Mouse (Mus musculus): ENCODE data around the gene C130032M10Rik. TPM values are rescaled to one million over a fixed set of nuclear protein-coding genes. Genes with fewer than 3 reads are reported as not detected.
A peak's percentile ranks its signal among the peaks of the same experiment; 100 is the strongest.

Gene C130032M10Rik
- polyA plus RNA-seq, 1 experiment from 2014 or later: not detected

DNA sequence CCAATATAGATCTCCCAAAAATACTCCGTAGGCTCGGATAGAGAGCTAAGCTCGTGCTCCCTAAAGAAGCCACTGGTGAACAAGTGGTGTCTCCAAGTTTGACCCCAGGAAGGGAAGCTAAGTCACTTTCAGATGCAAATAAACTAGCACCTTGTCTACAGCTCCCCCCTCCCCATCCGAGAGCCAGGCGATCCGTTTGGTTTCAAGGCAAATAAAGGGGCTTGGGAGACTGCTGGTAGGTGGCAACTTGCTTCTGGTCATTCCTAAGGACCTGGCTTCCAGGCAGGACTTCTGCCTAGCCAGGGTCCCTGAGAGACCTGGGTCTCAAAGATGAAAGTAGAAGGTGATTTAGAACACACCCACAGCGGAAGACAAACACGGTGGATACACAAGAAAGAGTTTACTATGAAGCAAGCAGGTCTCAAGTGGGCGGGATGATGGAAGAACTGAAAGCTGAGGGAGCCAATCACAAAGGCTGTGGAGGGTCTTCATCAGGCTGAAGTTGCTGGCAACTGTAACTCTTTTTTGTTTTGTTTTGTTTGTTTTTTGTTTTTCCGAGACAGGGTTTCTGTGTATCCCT lies 40.9 kb downstream of the C130032M10Rik start:
- H3K9ac ChIP-seq (ENCODE audit: low read length): no peak overlapping the region
- DNase-seq (ENCODE audit: low spot score) (no peak), ATAC-seq (ENCODE audit: low FRiP score, low TSS enrichment) (no peak)
- H3K4me2 ChIP-seq (replicated peaks; ENCODE audit: low read depth): peak overlapping the region; percentile 14; the same call in 1 of the 2 replicates
- H3K27me3 ChIP-seq (ENCODE audit: control insufficient read depth, insufficient read depth, low read length): no peaks in the 10 kb centered on the region; the same call in 1 of the 2 replicates
- TF ChIP-seq EP300 (optimal IDR thresholded peaks at IDR 0.05): no peak
- H3K4me1 ChIP-seq (replicated peaks; ENCODE audit: control insufficient read depth, insufficient read depth): no peaks in the 10 kb centered on the region
- no peaks in the 10 kb centered on the region for H3K36me3 ChIP-seq (ENCODE audit: control insufficient read depth, insufficient read depth, low read length)
- 49% methylated on average over 10 of the region's 10 CpGs for WGBS
- no peak overlapping the region for H3K27ac ChIP-seq (replicated peaks)
- no peak overlapping the region for H3K4me3 ChIP-seq (ENCODE audit: low read depth, low read length)
- no peaks in the 10 kb centered on the region for H3K9me3 ChIP-seq (ENCODE audit: control insufficient read depth, low read length)

DNA sequence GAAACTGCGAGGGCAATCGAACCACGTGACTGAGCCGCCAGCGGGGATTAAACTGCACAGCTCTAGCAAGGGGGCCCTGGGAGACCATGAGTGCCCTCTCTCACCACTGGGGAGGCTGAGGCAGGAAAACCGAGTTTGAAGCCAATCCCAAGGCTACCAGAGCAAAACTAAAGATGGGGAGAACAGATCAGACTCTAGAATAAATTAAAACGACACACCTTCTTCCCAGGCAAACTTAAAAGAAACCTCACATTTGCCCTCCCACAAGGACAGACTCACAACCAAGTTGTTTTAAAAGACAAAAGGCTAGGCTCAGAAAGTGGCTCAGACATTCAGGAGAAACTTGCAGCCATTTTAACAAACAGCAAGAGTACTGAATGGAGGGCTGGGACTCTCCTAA lies 41.6 kb downstream of the C130032M10Rik start:
- ATAC-seq (ENCODE audit: low FRiP score, low TSS enrichment) (no peak), DNase-seq (ENCODE audit: low spot score) (no peak)
- no peaks in the 10 kb centered on the region for H3K36me3 ChIP-seq (ENCODE audit: control insufficient read depth, insufficient read depth, low read length)
- H3K9ac ChIP-seq (ENCODE audit: low read length): no peak overlapping the region
- TF ChIP-seq EP300 (optimal IDR thresholded peaks at IDR 0.05) (no peak), CTCF (IDR thresholded peaks at IDR 0.05; ENCODE audit: low read depth) (no peak)
- WGBS: 34% methylated on average over 7 of the region's 7 CpGs
- peak overlapping the region; percentile 8; the same call in 1 of the 2 replicates for H3K4me2 ChIP-seq (replicated peaks; ENCODE audit: low read depth)
- H3K4me1 ChIP-seq (replicated peaks; ENCODE audit: control insufficient read depth, insufficient read depth): no peaks in the 10 kb centered on the region
- no peaks in the 10 kb centered on the region for H3K9me3 ChIP-seq (ENCODE audit: control insufficient read depth, low read length)
- H3K27ac ChIP-seq (replicated peaks): 0 out of 2 replicates have a peak overlapping the region, but pooled peaks have one; percentile 4
- H3K4me3 ChIP-seq (ENCODE audit: low read depth, low read length): no peak overlapping the region
- H3K27me3 ChIP-seq (ENCODE audit: control insufficient read depth, insufficient read depth, low read length): peaks cover 3% of the 10 kb centered on the region; the same call in 1 of the 2 replicates

DNA sequence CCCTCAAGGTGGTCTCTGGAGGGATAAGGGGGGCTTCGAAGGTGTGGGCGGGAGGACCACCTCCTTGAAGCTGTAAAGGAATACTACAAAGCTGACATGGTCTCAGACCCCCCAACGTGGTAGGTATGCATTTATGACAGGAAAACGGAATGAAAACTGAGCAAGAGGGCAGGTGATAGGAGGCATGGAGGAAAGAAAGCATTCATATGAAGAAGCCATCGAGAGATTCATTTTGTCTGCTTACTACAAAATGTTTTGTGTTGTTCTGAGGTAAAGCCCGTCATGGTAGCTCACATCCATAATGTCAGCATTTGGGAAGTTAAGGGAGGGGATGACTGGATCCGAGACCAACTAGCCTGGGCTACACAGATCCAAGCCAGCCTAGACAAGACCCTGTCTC lies 44.6 kb downstream of the C130032M10Rik start:
- no peaks in the 10 kb centered on the region for H3K4me1 ChIP-seq (replicated peaks; ENCODE audit: control insufficient read depth, insufficient read depth)
- no peaks in the 10 kb centered on the region for H3K36me3 ChIP-seq (ENCODE audit: control insufficient read depth, insufficient read depth, low read length)
- H3K27me3 ChIP-seq (ENCODE audit: control insufficient read depth, insufficient read depth, low read length): peaks cover 18% of the 10 kb centered on the region
- no peak overlapping the region for H3K27ac ChIP-seq (replicated peaks)
- WGBS: 26% methylated on average over 7 of the region's 7 CpGs
- H3K4me2 ChIP-seq (replicated peaks; ENCODE audit: low read depth): peak overlapping the region; percentile 27
- DNase-seq (ENCODE audit: low spot score) (no peak), ATAC-seq (ENCODE audit: low FRiP score, low TSS enrichment) (no peak)
- H3K9me3 ChIP-seq (ENCODE audit: control insufficient read depth, low read length): no peaks in the 10 kb centered on the region
- no peak overlapping the region for H3K9ac ChIP-seq (ENCODE audit: low read length)
- peak overlapping the region; percentile 2; the same call in 1 of the 2 replicates for H3K4me3 ChIP-seq (ENCODE audit: low read depth, low read length)
- TF ChIP-seq EP300 (optimal IDR thresholded peaks at IDR 0.05): no peak
- no peak for TF ChIP-seq CTCF (IDR thresholded peaks at IDR 0.05; ENCODE audit: low read depth)

DNA sequence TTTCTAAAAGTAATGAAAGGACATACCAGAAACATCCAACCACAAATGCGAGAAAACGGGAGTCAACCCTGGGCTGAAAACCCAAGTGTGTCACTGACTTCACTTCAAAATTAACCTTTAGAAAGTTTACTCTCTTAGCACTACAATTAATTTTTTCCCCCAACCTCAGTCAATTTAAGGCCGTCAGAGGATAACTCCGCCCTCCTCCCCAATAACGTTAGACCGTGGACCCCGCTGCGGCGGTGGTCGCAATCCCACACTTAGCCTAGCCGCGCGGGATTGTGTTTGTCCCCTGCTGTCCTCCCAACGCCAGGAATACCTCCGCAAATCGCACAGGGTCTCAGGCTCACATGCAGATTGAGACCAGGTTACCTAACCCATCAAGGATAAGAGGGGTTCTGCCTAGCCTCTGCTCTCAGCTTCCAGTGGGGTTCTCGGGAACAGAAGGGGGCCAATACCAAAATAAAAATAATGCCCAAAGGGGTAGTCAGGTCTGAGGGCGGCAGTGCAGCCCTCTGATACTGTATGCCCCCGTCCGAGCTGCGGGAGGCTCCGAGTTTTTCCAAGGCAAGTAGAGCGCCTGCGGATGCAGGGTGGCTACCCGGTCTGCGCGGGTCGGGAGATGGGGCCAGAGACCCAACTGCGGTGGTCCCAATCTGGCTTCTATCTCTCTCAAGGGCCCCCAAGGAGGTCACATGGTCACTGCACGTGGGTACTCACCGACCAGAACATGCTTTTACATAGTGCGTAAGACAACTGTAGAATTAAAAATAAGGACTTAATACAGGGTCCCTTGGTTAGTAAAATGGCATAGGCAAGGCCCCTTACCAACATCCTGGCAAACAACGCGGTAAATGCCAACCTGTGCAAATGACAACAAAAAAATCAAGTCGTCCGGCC lies 45.5 kb downstream of the C130032M10Rik start:
- TF ChIP-seq CTCF (IDR thresholded peaks at IDR 0.05; ENCODE audit: low read depth) (no peak), EP300 (optimal IDR thresholded peaks at IDR 0.05) (no peak)
- DNase-seq (ENCODE audit: low spot score) (no peak), ATAC-seq (ENCODE audit: low FRiP score, low TSS enrichment) (no peak)
- peak overlapping the region; percentile 76 for H3K4me2 ChIP-seq (replicated peaks; ENCODE audit: low read depth)
- H3K9ac ChIP-seq (ENCODE audit: low read length): no peak overlapping the region
- no peaks in the 10 kb centered on the region for H3K36me3 ChIP-seq (ENCODE audit: control insufficient read depth, insufficient read depth, low read length)
- no peaks in the 10 kb centered on the region for H3K4me1 ChIP-seq (replicated peaks; ENCODE audit: control insufficient read depth, insufficient read depth)
- H3K27me3 ChIP-seq (ENCODE audit: control insufficient read depth, insufficient read depth, low read length): peaks cover 18% of the 10 kb centered on the region
- H3K9me3 ChIP-seq (ENCODE audit: control insufficient read depth, low read length): no peaks in the 10 kb centered on the region
- peak overlapping the region; percentile 53 for H3K4me3 ChIP-seq (ENCODE audit: low read depth, low read length)
- no peak overlapping the region for H3K27ac ChIP-seq (replicated peaks)
- 7% methylated on average over 36 of the region's 36 CpGs for WGBS

DNA sequence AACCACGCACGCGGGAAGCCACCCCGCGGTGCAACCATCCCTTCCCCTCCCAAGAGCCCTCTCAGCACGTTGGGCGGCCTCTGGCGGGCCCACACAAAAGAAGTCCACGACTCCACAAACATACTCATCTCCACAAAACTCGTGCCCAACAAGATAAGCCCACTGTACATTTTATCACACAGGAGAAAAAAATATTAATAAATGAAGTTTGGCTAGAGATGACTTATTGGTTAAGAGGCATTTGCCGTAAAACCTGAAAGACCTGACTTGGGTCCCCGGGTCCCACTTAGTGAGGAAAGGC lies 46.1 kb downstream of the C130032M10Rik start:
- Histone ChIP-seq H3K4me2 (replicated peaks; ENCODE audit: low read depth) (peak overlapping the region; percentile 76), H3K4me3 (ENCODE audit: low read depth, low read length) (peak overlapping the region; percentile 53), H3K9ac (ENCODE audit: low read length) (no peak overlapping the region), H3K4me1 (replicated peaks; ENCODE audit: control insufficient read depth, insufficient read depth) (no peaks in the 10 kb centered on the region), H3K27me3 (ENCODE audit: control insufficient read depth, insufficient read depth, low read length) (peaks cover 18% of the 10 kb centered on the region), H3K27ac (replicated peaks) (no peak overlapping the region), H3K36me3 (ENCODE audit: control insufficient read depth, insufficient read depth, low read length) (no peaks in the 10 kb centered on the region), H3K9me3 (ENCODE audit: control insufficient read depth, low read length) (no peaks in the 10 kb centered on the region)
- no peak for TF ChIP-seq EP300 (optimal IDR thresholded peaks at IDR 0.05)
- WGBS: 6% methylated on average over 12 of the region's 12 CpGs
- ATAC-seq (ENCODE audit: low FRiP score, low TSS enrichment) (no peak), DNase-seq (ENCODE audit: low spot score) (no peak)

Measured in stomach, postnatal 0 days (tissue).